Comparison of ENCODE assay signal across 11 mouse cellular contexts in the genomic region with DNA sequence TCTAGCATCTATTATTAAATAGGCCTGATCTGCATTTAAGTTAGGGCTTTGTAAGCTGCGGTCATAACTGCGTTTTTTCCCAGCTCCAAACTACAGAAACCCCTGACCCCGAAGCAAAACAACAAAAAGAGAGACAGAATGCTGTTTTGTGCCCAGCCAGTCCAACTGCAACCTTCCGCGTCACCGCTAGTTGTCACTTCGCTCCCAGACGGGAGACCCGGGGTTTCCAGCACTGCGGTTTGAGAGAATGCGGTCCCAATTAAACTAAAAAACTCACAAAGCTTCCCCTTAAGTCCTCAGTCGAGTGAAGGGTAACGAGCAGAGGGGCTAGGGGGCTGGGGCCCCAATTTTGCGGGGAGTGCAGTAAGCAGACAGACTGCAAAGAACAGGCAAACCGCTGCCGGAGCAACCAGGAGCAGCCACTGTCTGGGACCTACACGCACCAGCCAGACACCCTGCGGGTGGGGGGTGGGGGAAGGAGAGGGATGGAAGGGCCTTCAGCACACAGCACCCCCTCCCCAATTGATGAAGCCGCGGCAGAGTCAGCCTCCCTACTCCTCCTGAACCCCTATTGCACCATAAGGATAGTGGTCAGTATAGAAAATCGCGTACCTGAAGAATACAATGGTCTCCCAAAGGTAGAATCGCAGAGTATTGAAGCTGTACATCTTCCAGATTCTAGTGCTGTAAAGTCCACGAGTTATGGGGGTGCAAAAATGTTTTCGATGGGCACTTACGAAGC. TPM values are rescaled to one million over a fixed set of nuclear protein-coding genes. Genes with fewer than 3 reads are reported as not detected.
DNase-seq lines count a peak whose midpoint lies in the region; ATAC-seq lines count a peak whose summit lies in the region.
"Had no signal": no experiment of that assay in that cellular context is flagged by ENCODE, and none has a peak within 500 bp of the region (broad histone marks: within the 10 kb centered on the region; RNA-seq: fewer than 3 reads in every experiment).

No protein-coding gene starts in this region.

- no peak overlapping the region for H3K9ac ChIP-seq in kidney, embryonic 14.5 days (ENCODE audit: low read depth, low read length)
- H3K9ac ChIP-seq in embryonic facial prominence, embryonic 14.5 days (ENCODE audit: low read depth, low read length), result no peak overlapping the region
- H3K9ac ChIP-seq in neural tube, embryonic 14.5 days (replicated peaks; ENCODE audit: low read depth, low read length), result peak overlapping the region; percentile 74
- H3K9ac ChIP-seq in heart, embryonic 11.5 days (ENCODE audit: low read depth, low read length), result no peak overlapping the region
- H3K9ac ChIP-seq: embryonic facial prominence, embryonic 13.5 days; limb, embryonic 15.5 days had no signal

- no peak overlapping the region for H3K4me3 ChIP-seq in kidney, embryonic 14.5 days (ENCODE audit: low read length)
- no peak overlapping the region for H3K4me3 ChIP-seq in embryonic facial prominence, embryonic 14.5 days (ENCODE audit: low read depth, low read length)
- H3K4me3 ChIP-seq in neural tube, embryonic 14.5 days (ENCODE audit: low read depth, low read length), result peak overlapping the region; percentile 66
- H3K4me3 ChIP-seq in heart, embryonic 11.5 days (ENCODE audit: low read depth, low read length), result no peak overlapping the region
- H3K4me3 ChIP-seq: embryonic facial prominence, embryonic 13.5 days; limb, embryonic 15.5 days had no signal

- intact Hi-C loops in heart, postnatal 14 days (cut with DNase I), result no loop called here

- peaks cover 17% of the 10 kb centered on the region; the same call in 1 of the 2 replicates for H3K27me3 ChIP-seq in kidney, embryonic 14.5 days (ENCODE audit: control insufficient read depth, insufficient read depth, low read length)
- H3K27me3 ChIP-seq in embryonic facial prominence, embryonic 14.5 days (replicated peaks; ENCODE audit: control insufficient read depth, insufficient read depth, low read length), result peaks cover 22% of the 10 kb centered on the region
- no peaks in the 10 kb centered on the region for H3K27me3 ChIP-seq in neural tube, embryonic 14.5 days (ENCODE audit: control insufficient read depth, insufficient read depth, low read length)
- H3K27me3 ChIP-seq in heart, embryonic 11.5 days (ENCODE audit: control insufficient read depth, insufficient read depth, low read length), result peaks cover 24% of the 10 kb centered on the region

- no peak overlapping the region for H3K4me2 ChIP-seq in kidney, embryonic 14.5 days (replicated peaks; ENCODE audit: low read depth, low read length)
- no peak overlapping the region for H3K4me2 ChIP-seq in embryonic facial prominence, embryonic 14.5 days (ENCODE audit: low read depth, low read length)
- H3K4me2 ChIP-seq in neural tube, embryonic 14.5 days (ENCODE audit: low read depth, low read length), result peak overlapping the region; percentile 64
- H3K4me2 ChIP-seq in heart, embryonic 11.5 days, result no peak overlapping the region
- H3K4me2 ChIP-seq: embryonic facial prominence, embryonic 13.5 days; limb, embryonic 15.5 days had no signal

- WGBS in kidney, embryonic 14.5 days, result 5% methylated on average over 26 of the region's 26 CpGs
- WGBS in embryonic facial prominence, embryonic 14.5 days, result 5% methylated on average over 26 of the region's 26 CpGs
- under 1% methylated on average over 26 of the region's 26 CpGs for WGBS in neural tube, embryonic 14.5 days
- WGBS in heart, embryonic 11.5 days (ENCODE audit: insufficient replicate concordance), result 5% methylated on average over 26 of the region's 26 CpGs

- no peaks in the 10 kb centered on the region for H3K9me3 ChIP-seq in kidney, embryonic 14.5 days (ENCODE audit: control insufficient read depth, low read length)
- no peaks in the 10 kb centered on the region for H3K9me3 ChIP-seq in embryonic facial prominence, embryonic 14.5 days (ENCODE audit: control insufficient read depth, low read length)
- H3K9me3 ChIP-seq in neural tube, embryonic 14.5 days (ENCODE audit: control insufficient read depth, low read length), result no peaks in the 10 kb centered on the region
- H3K9me3 ChIP-seq in heart, embryonic 11.5 days (replicated peaks; ENCODE audit: control insufficient read depth, low read length), result no peaks in the 10 kb centered on the region
- H3K9me3 ChIP-seq: embryonic facial prominence, embryonic 13.5 days; limb, embryonic 15.5 days had no signal

- H3K27ac ChIP-seq in kidney, embryonic 14.5 days (ENCODE audit: low read depth, low read length), result no peak overlapping the region
- no peak overlapping the region for H3K27ac ChIP-seq in embryonic facial prominence, embryonic 14.5 days (replicated peaks; ENCODE audit: low read depth, low read length)
- H3K27ac ChIP-seq in neural tube, embryonic 14.5 days (ENCODE audit: low read depth, low read length), result peak overlapping the region; percentile 87
- H3K27ac ChIP-seq in heart, embryonic 11.5 days (ENCODE audit: low read depth, low read length), result no peak overlapping the region
- H3K27ac ChIP-seq: embryonic facial prominence, embryonic 13.5 days; limb, embryonic 15.5 days had no signal

- DNase-seq in kidney, postnatal 36 days, result no peak
- DNase-seq in embryonic facial prominence, embryonic 14.5 days (ENCODE audit: low spot score), result peak; percentile 1
- DNase-seq in layer of hippocampus, postnatal 25 days (ENCODE audit: extremely low spot score in 1 of 2, low spot score in 1 of 2), result peak; percentile 35 to 44
- no peak for DNase-seq in urinary bladder, postnatal 4 days (ENCODE audit: low spot score in 2 of 2)
- DNase-seq in heart, postnatal 14 days, result no peak

- peak; percentile 39; the same call in 1 of the 2 replicates for ATAC-seq in kidney, embryonic 14.5 days (ENCODE audit: low FRiP score, low TSS enrichment)
- ATAC-seq in embryonic facial prominence, embryonic 14.5 days (ENCODE audit: low read depth), result no peak
- ATAC-seq in neural tube, embryonic 14.5 days (ENCODE audit: low read depth), result peak; percentile 76
- ATAC-seq in heart, embryonic 11.5 days (replicated peaks; ENCODE audit: insufficient number of reproducible peaks, low FRiP score, low TSS enrichment), result no peak

- no peaks in the 10 kb centered on the region for H3K4me1 ChIP-seq in kidney, embryonic 14.5 days (ENCODE audit: control insufficient read depth, insufficient read depth, low read length)
- H3K4me1 ChIP-seq in embryonic facial prominence, embryonic 14.5 days (ENCODE audit: control insufficient read depth, insufficient read depth, low read length), result no peaks in the 10 kb centered on the region
- peaks cover 29% of the 10 kb centered on the region; the same call in 1 of the 2 replicates for H3K4me1 ChIP-seq in neural tube, embryonic 14.5 days (ENCODE audit: control insufficient read depth, insufficient read depth, low read length)
- H3K4me1 ChIP-seq in heart, embryonic 11.5 days (ENCODE audit: control insufficient read depth, insufficient read depth, low read length), result no peaks in the 10 kb centered on the region
- H3K4me1 ChIP-seq: embryonic facial prominence, embryonic 13.5 days had no signal

- no peaks in the 10 kb centered on the region for H3K36me3 ChIP-seq in kidney, embryonic 14.5 days (ENCODE audit: control insufficient read depth, insufficient read depth, low read length)
- no peaks in the 10 kb centered on the region for H3K36me3 ChIP-seq in embryonic facial prominence, embryonic 14.5 days (ENCODE audit: control insufficient read depth, insufficient read depth, low read length)
- no peaks in the 10 kb centered on the region for H3K36me3 ChIP-seq in neural tube, embryonic 14.5 days (ENCODE audit: control insufficient read depth, insufficient read depth, low read length)
- no peaks in the 10 kb centered on the region for H3K36me3 ChIP-seq in heart, embryonic 11.5 days (ENCODE audit: control insufficient read depth, insufficient read depth, low read length)
- H3K36me3 ChIP-seq: embryonic facial prominence, embryonic 13.5 days; limb, embryonic 15.5 days had no signal

RNA-seq across cellular contexts. Expression of a gene that starts 0.8 kb away (rescaled TPM):
- not detected in 2 replicates for polyA plus RNA-seq in kidney, embryonic 14.5 days (2014; fragmentation: Nextera tagmentation; extraction: Ambion mirVana)
- not detected in 2 replicates for polyA plus RNA-seq in embryonic facial prominence, embryonic 14.5 days (2014; fragmentation: Nextera tagmentation; extraction: Ambion mirVana)
- total RNA-seq in layer of hippocampus, postnatal 25 days (2021), result under 1 TPM; 0.16 to 0.34 TPM
- polyA plus RNA-seq in neural tube, embryonic 14.5 days (2014; fragmentation: Nextera tagmentation; extraction: Ambion mirVana), result 3.1 and 3.5 TPM in 2 replicates
- not detected in 2 replicates for polyA plus RNA-seq in heart, embryonic 11.5 days (2014; fragmentation: Nextera tagmentation; extraction: Ambion mirVana)
- total RNA-seq in heart, postnatal 14 days (2021), result not detected
- polyA plus RNA-seq: embryonic facial prominence, embryonic 13.5 days; stomach, embryonic 14.5 days had no signal

Comparison
In these comparisons a context has a peak if more than half of its experiments do, and no peak if none do; other contexts are left out.
1. ATAC-seq: peak in kidney, embryonic 14.5 days (single experiment) and neural tube, embryonic 14.5 days (single experiment); none in embryonic facial prominence, embryonic 14.5 days (single experiment) and heart, embryonic 11.5 days (single experiment).
2. DNase-seq: peak in embryonic facial prominence, embryonic 14.5 days (single experiment) and layer of hippocampus, postnatal 25 days (2 of 2); none in kidney, postnatal 36 days (0 of 2), urinary bladder, postnatal 4 days (0 of 2) and heart, postnatal 14 days (0 of 2).